Mouse (Mus musculus) spleen, embryonic (tissue): Measurements from ENCODE around the gene Dock9.
"Not testable (repeated sequence)": the region's sequence is repeated elsewhere in the genome, so short reads cannot be mapped to it uniquely, and the experiment has no call there.

Source experiments
- CTCF ChIA-PET: fragments of 350-600 bp; sonication (Branson Sonifier 250); formaldehyde crosslinking; loops from one replicate; lab custom pipeline; 2022; lab: Charles Lee

Dock9 gene

GRCm38 (mm10) chr14:121705644-121706043 lies 92.0 kb downstream of the Dock9 start:
- CTCF ChIA-PET = no interaction called here

GRCm38 (mm10) chr14:121702534-121702933 lies 95.1 kb downstream of the Dock9 start:
- CTCF ChIA-PET = no interaction called here

- CTCF ChIA-PET = no interaction called here
Observed at GRCm38 (mm10) chr14:121700013-121700412, 97.6 kb downstream of the Dock9 start.

GRCm38 (mm10) chr14:121698620-121698950 lies 99.1 kb downstream of the Dock9 start:
- CTCF ChIA-PET = no interaction called here

DNA sequence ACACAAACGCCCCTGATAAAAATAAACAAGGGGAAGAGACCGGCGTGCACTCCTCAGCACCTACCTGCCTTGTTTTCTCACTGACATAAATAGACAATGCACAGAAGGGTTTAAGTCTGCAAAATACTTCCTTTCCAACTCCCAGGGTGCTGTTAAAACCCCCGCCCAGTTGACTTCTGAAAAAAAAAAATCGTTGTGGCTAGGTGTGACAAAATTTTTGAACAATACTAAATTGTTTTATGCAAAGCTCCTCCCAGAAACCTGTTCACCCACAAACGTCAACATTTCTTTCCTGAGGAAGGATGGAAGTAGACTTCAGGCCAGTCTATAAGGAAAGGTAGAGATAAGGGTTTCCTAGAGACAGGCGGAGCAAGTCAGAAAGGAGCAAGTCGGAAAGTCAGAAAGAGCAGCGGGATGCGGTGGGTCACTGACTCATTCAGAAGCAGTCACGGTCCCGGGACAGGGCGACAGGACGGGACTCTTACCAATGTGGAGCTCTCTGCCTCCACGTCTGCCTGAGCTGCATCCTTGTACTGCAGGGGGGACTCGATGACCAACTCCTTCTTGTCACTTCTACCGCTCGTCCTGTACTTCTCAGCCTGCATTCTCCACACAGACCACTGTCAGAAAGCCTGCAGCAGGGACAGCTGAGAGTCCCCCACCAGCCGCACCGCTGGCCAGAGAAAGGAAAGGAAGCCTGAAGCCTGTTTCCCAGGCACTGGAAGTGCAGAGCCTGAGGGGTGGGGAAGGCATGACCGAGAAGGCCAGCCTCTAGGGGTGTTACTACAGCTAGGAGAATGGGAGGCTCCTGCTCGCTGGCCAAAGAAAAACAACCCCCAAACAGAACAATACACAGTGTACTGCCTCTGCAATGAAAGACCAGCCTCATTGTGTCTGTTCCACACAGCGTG lies 99.7 kb downstream of the Dock9 start:
- CTCF ChIA-PET = interaction anchor here (0.8 kb wide), 1 partner anchor 103 kb away, joined by 4 read pairs; no protein-coding TSS in a partner anchor

- CTCF ChIA-PET = interaction anchor here (0.8 kb wide), 1 partner anchor 104 kb away, joined by 4 read pairs; no protein-coding TSS in a partner anchor
Observed at GRCm38 (mm10) chr14:121697143-121697680, 100.4 kb downstream of the Dock9 start.

DNA sequence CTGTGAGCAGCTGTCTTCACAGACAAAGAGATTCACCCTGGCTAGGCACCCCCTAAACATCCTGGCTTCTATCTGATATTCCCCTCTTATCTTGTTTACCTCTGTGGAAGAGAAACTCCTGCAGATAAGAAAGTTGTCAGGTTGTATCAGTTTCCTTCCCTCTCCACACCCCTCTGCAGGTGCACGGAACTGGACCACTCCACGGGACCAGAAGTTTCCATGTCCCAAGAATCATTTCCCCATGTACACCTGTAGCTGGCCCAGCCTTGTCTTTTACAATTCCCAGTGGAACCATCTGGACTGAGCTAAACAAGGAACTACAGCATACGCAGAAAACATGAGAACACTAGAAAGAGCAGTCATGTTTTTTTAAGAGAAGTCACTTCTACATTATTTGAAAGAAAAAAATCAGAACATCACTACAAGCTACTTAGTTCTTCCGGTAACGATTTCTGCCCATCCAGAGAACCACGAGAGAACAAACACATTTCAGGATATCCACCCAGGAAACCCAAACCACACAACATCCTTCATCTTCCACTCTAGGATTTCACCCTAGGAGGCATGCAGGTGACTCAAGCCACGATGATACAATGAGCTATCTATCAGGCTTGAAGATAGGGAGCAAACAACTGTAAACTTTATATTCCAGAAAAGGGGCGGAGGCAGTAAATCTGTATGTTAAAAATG lies 101.1 kb downstream of the Dock9 start:
- CTCF ChIA-PET = interaction anchor here (0.8 kb wide), 1 partner anchor 104 kb away, joined by 4 read pairs; no protein-coding TSS in a partner anchor

- CTCF ChIA-PET = no interaction called here
Observed at GRCm38 (mm10) chr14:121694706-121695105, 102.9 kb downstream of the Dock9 start.

DNA sequence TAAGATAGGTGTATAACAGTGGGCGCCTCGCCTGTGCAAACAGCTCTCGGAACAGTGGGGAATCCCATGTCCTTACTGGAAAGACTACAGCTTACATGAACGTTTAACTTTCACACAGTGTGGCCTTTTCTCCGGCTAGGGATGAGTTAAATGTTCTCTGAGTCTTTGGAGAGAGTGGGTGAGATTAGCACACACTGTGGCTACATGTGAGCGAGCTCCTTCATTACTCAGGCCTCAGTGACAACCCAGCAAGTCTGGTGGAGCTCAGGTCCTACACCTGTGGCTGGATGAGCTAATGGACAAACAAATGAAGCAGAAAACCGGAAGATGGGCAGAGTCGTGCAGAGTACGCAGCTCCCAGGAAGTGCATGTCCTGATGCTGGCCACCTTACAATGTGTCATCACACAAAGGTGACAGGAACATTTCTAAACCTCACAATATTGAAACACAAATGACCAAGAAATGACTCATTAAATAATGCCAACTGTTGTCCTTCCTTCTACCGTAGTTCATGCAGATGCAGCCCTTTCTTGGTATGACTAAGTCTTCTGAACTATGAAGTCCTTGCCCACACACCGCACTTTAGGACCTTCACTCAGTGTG lies 103.5 kb downstream of the Dock9 start:
- CTCF ChIA-PET = no interaction called here

- CTCF ChIA-PET = not testable (repeated sequence)
Observed at GRCm38 (mm10) chr14:121689649-121690048, 108.0 kb downstream of the Dock9 start.

DNA sequence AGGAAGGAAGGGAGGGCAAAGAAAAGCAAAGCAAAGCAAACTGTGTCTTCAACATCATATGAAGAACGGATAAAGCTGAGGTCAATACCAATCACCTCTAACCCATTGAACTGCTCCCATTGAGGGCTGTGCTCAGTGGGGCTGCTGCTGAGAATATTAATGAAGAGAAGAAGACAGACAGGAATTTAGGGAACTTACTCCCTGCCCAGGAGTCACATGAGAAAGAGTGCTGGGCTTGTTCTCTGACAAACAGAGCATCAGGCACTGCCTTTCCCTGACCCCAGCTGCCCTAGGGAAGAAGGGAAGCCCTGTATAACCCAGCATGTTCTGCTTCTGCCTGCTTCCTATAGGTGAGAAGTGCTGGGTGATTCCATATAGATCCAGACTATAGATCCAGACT lies 109.5 kb downstream of the Dock9 start:
- CTCF ChIA-PET = no interaction called here

DNA sequence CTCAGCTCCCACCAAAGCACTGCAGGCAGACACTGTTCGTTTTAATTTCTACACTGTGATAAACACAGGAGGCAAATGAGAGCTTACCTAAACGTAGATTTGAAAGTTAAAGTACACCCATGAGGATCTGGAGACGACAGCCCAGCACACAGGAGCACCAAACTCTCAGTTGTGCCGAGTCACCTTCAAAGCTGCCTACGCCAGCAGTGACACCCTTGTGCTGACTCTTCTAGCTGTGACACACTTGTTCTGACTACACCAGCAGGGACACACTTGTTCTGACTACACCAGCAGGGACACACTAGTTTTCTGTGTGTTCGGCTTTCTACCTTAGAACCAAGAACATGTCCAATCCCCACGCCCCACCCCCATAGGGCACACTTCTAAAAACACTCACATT lies 110.4 kb downstream of the Dock9 start:
- CTCF ChIA-PET = no interaction called here

- CTCF ChIA-PET = no interaction called here
Observed at GRCm38 (mm10) chr14:121678913-121679312, 118.7 kb downstream of the Dock9 start.

DNA sequence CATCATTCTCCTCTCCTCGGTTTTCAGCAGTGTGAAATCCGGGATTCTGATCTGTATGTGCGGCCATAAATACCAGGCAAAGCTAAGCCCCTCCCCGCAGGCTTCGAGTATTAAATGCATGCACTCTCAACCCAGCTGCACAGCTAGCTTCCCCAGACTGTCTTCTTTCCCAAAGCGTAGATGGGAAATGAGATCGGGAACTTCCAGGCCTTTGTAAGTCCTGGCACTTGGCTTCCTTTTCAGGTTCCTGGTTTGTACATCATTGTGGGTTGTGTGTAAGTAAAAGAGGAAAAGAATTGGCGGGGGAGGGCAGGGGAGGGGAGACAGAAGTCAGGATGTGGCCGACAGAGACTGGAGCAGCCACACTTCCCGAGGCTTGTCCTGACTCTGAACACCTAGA lies 119.2 kb downstream of the Dock9 start:
- CTCF ChIA-PET = no interaction called here

GRCm38 (mm10) chr14:121676596-121677330 lies 120.9 kb downstream of the Dock9 start:
- CTCF ChIA-PET = no interaction called here

- CTCF ChIA-PET = no interaction called here
Observed at GRCm38 (mm10) chr14:121676121-121676591, 121.5 kb downstream of the Dock9 start.

DNA sequence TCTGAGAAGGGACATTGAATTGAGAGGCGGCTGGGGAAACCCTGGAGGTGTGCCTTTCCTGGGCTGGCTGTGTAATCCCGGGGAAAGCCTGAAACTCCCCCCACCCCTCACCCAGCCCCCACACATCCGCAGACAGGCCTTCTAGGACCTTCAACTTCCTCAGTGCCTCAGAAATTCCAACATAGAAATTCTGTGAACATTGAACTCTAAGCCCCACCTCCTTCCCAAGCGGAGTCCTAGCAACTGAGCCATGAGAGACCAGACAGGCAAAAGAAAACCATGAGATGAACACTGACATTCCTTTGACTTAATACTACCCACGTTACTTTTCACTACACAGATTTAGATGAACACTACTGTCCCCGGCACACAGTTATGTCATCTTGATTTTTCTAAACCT lies 122.1 kb downstream of the Dock9 start:
- CTCF ChIA-PET = no interaction called here

DNA sequence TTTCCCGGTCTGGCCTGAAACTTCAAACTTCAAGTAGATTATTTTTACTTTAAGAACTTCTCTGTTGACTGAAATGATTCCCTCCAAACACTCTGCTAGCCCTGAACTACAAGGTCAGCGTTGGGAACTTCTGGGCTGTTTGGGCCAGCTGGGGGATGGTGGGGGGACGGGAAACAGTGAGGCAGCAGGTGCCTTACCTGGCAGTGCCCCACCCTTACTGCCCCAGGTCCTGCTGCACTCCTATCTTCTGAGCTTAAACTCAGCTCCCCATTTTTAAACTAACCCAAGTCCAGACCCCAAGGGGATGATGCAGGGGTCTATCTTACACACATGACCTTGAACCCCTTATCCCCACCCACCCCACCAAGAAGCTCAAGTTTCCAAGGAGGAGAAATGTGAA lies 122.5 kb downstream of the Dock9 start:
- CTCF ChIA-PET = no interaction called here

GRCm38 (mm10) chr14:121670016-121670415 lies 127.6 kb downstream of the Dock9 start:
- CTCF ChIA-PET = no interaction called here

DNA sequence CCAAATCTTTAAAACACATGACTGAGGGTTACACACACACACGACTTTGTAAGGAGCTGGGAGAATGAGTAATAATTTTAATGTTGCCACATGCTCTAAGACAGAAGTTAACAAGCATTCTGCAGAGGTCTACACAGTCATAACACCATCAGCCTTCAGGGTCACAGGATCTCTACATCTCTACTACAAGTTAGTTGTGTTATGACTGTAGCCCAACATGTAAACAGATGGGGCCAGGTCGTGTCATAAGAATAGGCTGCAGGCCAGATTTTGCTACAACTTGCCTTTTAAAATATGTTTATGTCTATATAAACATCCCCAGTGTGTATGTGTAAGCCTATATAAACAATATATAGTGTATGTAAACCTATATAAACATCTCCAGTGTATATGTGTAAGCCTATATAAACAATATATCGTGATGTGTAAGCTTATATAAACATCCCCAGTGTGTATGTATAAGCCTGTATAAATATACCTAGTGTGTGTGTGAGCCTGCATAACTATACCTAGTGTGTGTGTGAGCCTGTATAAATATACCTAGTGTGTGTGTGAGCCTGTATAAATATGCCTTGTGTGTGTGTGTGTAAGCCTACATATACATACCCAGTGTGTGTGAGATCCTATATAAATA lies 130.9 kb downstream of the Dock9 start:
- CTCF ChIA-PET = no interaction called here
